8 mouse cellular contexts compared by ENCODE assay signal in genomic region chrX:136740791-136741650, GRCm38 (mm10). TPM values are rescaled to one million over a fixed set of nuclear protein-coding genes. Genes with fewer than 3 reads are reported as not detected.
DNase-seq lines count a peak whose midpoint lies in the region; ATAC-seq lines count a peak whose summit lies in the region.

No protein-coding gene starts in this region.

- peak; percentile 99 for DNase-seq in MEL-GATA-1-ER (ENCODE audit: extremely low read depth, low read depth)
- peak; percentile 87 to 96 for DNase-seq in cerebellum, adult 18-20 months
- DNase-seq in forelimb bud, embryonic 11.5 days (ENCODE audit: low read depth, low spot score), result peak; percentile 94
- peak; percentile 91 for DNase-seq in layer of hippocampus, adult 9-10 months (ENCODE audit: low spot score)
- DNase-seq in ovary, postnatal 14 days (ENCODE audit: low spot score), result peak; percentile 64
- DNase-seq in thymus, postnatal 25 days, result peak; percentile 88

- peak; percentile 92 to 96 for ATAC-seq in hematopoietic stem cell, adult 5-6 weeks (replicated peaks in 1 of 2; ENCODE audit: insufficient read depth in 1 of 2, low FRiP score in 2 of 2, low TSS enrichment in 1 of 2, low read depth in 1 of 2, poor library complexity in 2 of 2, severe bottlenecking in 2 of 2)
- peak; percentile 97 for ATAC-seq in lung, embryonic 16.5 days (ENCODE audit: low read depth)

- H3K9ac ChIP-seq in lung, embryonic 16.5 days (ENCODE audit: low read length), result peak overlapping the region; percentile 72

- H3K36me3 ChIP-seq in lung, embryonic 16.5 days (ENCODE audit: control insufficient read depth, insufficient read depth, low read length), result no peaks in the 10 kb centered on the region

- peak overlapping the region; percentile 91 for H3K27ac ChIP-seq in lung, embryonic 16.5 days (ENCODE audit: low read length)

- H3K4me1 ChIP-seq in lung, embryonic 16.5 days (replicated peaks; ENCODE audit: control insufficient read depth, insufficient read depth, low read length), result no peaks in the 10 kb centered on the region; the same call in 1 of the 2 replicates

- peak overlapping the region; percentile 61 for H3K4me3 ChIP-seq in lung, embryonic 16.5 days (ENCODE audit: low read length)

- H3K9me3 ChIP-seq in lung, embryonic 16.5 days (ENCODE audit: control insufficient read depth, low read length), result no peaks in the 10 kb centered on the region

- H3K27me3 ChIP-seq in lung, embryonic 16.5 days (ENCODE audit: control insufficient read depth, insufficient read depth, low read depth, low read length), result no peaks in the 10 kb centered on the region

- 13% methylated on average over 39 of the region's 39 CpGs for WGBS in lung, embryonic 16.5 days

- no peak overlapping the region for H3K4me2 ChIP-seq in lung, embryonic 16.5 days (ENCODE audit: low read depth, low read length)

RNA-seq across cellular contexts. Expression of gene Morf4l2, which starts 2.5 kb away (rescaled TPM):
- 464 and 594 TPM in 2 replicates for total RNA-seq in hematopoietic stem cell, adult 5-6 weeks (2017)
- polyA plus RNA-seq in lung, embryonic 16.5 days (2015; fragmentation: Nextera tagmentation; extraction: Ambion mirVana), result 511 and 543 TPM in 2 replicates

RNA-seq across cellular contexts. Expression of gene Tceal1, which starts 33.2 kb away (rescaled TPM):
- 4.5 and 5.4 TPM in 2 replicates for total RNA-seq in hematopoietic stem cell, adult 5-6 weeks (2017)
- 12.5 and 13.6 TPM in 2 replicates for polyA plus RNA-seq in lung, embryonic 16.5 days (2015; fragmentation: Nextera tagmentation; extraction: Ambion mirVana)

RNA-seq across cellular contexts. Expression of gene Glra4, which starts 38.9 kb away (rescaled TPM):
- not detected in 2 replicates for total RNA-seq in hematopoietic stem cell, adult 5-6 weeks (2017)
- 0.10 and 0.15 TPM in 2 replicates for polyA plus RNA-seq in lung, embryonic 16.5 days (2015; fragmentation: Nextera tagmentation; extraction: Ambion mirVana)

Comparison
In these comparisons a context has a peak if more than half of its experiments do, and no peak if none do; other contexts are left out.
1. Peak in every context shown above with its lines: DNase-seq, ATAC-seq, H3K4me3 ChIP-seq and H3K27ac ChIP-seq.